Mouse (Mus musculus): ENCODE results near the gene Rcc2. TPM values are rescaled to one million over a fixed set of nuclear protein-coding genes. Genes with fewer than 3 reads are reported as not detected.

Gene Rcc2
- polyA plus RNA-seq, 1 experiment from 2014 or later: 106 TPM

Small RNA genes within 50 kb of the gene (microRNA-seq; reads per million reads assigned to microRNA genes)
- not detected for gene Gm23045
- gene Gm25951: not detected

Other genes starting within 250 kb of the Rcc2 start
- gene Arhgef10l, start 34.5 kb upstream of the Rcc2 start, polyA plus RNA-seq (2016; fragmentation: Nextera tagmentation; extraction: Ambion mirVana): 35.8 and 38.8 TPM in 2 replicates
- gene Padi6, start 42.1 kb downstream of the Rcc2 start, polyA plus RNA-seq (2016; fragmentation: Nextera tagmentation; extraction: Ambion mirVana): not detected in 2 replicates
- 0.18 and 0.22 TPM in 2 replicates for gene Padi4, start 73.7 kb downstream of the Rcc2 start, polyA plus RNA-seq (2016; fragmentation: Nextera tagmentation; extraction: Ambion mirVana)
- gene Padi3, start 110.1 kb downstream of the Rcc2 start, polyA plus RNA-seq (2016; fragmentation: Nextera tagmentation; extraction: Ambion mirVana): not detected in 2 replicates
- gene Padi1, start 145.2 kb downstream of the Rcc2 start, polyA plus RNA-seq (2016; fragmentation: Nextera tagmentation; extraction: Ambion mirVana): 0.19 and 0.38 TPM in 2 replicates
- gene Padi2, start 205.8 kb downstream of the Rcc2 start, polyA plus RNA-seq (2016; fragmentation: Nextera tagmentation; extraction: Ambion mirVana): 5.3 and 8.4 TPM in 2 replicates